Mouse (Mus musculus): ENCODE measurements at regions not wholly inside any gene's neighbourhood (a gene's known extent, or its start where the extent isn't known, plus 50 kb on each side); places are given as distances from the start of the nearest gene placed in this dataset.
A peak's percentile ranks its signal among the peaks of the same experiment; 100 is the strongest.

DNA sequence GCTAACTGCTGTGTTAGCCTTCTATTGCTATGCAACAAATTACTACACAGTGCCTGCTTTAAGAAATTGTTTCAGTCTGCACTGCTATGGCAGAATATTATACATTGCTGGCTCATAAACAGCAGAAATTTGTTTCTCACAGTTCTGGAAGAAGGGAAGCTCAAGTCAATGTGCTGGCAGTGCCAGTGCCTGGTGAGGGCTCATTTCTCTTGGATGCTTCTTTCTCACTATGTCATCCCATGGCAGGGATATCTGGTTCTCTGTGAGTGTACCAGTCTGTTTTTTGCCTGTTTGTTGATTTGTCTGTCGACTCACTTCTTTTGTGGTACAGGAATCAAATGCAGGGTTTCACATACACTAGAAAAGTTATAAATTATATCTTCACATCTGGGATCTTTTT, 516.2 kb downstream of the Zfp352 start:
- H3K9me3 ChIP-seq (ENCODE audit: control insufficient read depth, low read length): no peaks in the 10 kb centered on the region
- no peaks in the 10 kb centered on the region for H3K36me3 ChIP-seq (ENCODE audit: control insufficient read depth, insufficient read depth, low read length)
- no peaks in the 10 kb centered on the region for H3K4me1 ChIP-seq (ENCODE audit: control insufficient read depth, insufficient read depth, low read length)
- WGBS: 81% methylated on average over 1 of the region's 1 CpGs
- no peak overlapping the region for H3K27ac ChIP-seq (replicated peaks; ENCODE audit: low read depth, low read length)
- DNase-seq: no peak
- no peak overlapping the region for H3K9ac ChIP-seq (replicated peaks; ENCODE audit: low read length)
- ATAC-seq (ENCODE audit: low FRiP score, low TSS enrichment): no peak
- H3K4me2 ChIP-seq (ENCODE audit: low read length): no peak overlapping the region
- no peaks in the 10 kb centered on the region for H3K27me3 ChIP-seq (ENCODE audit: control insufficient read depth, insufficient read depth, low read length)
- no peak overlapping the region for H3K4me3 ChIP-seq (replicated peaks; ENCODE audit: low read depth, low read length)

GRCm38 (mm10) chr4:90744106-90744505, 525.5 kb downstream of the Zfp352 start:
- no peaks in the 10 kb centered on the region for H3K9me3 ChIP-seq (ENCODE audit: control insufficient read depth, low read length)
- no peaks in the 10 kb centered on the region for H3K27me3 ChIP-seq (ENCODE audit: control insufficient read depth, insufficient read depth, low read length)
- H3K36me3 ChIP-seq (ENCODE audit: control insufficient read depth, insufficient read depth, low read length): no peaks in the 10 kb centered on the region
- WGBS: 17% methylated on average over 1 of the region's 1 CpGs
- H3K4me1 ChIP-seq (ENCODE audit: control insufficient read depth, insufficient read depth, low read length): no peaks in the 10 kb centered on the region
- DNase-seq: peak; percentile 2
- no peak overlapping the region for H3K4me3 ChIP-seq (replicated peaks; ENCODE audit: low read depth, low read length)
- H3K9ac ChIP-seq (replicated peaks; ENCODE audit: low read length): no peak overlapping the region
- no peak; the same call in 1 of the 2 replicates for ATAC-seq (ENCODE audit: low FRiP score, low TSS enrichment)
- no peak overlapping the region for H3K4me2 ChIP-seq (ENCODE audit: low read length)
- H3K27ac ChIP-seq (replicated peaks; ENCODE audit: low read depth, low read length): no peak overlapping the region

Data from midbrain, embryonic 14.5 days (tissue).